Mouse (Mus musculus) heart, adult 2 months (tissue): ENCODE measurements around the gene Mob3c. TPM values are rescaled to one million over a fixed set of nuclear protein-coding genes. Genes with fewer than 3 reads are reported as not detected.
A peak's percentile ranks its signal among the peaks of the same experiment; 100 is the strongest.

Source experiments
- DNase-seq, 2 experiments: peaks; one replicate each; pipeline ENCODE4 v3.0.0; 2021
- H3K27ac ChIP-seq: fragments of 200-600 bp; 2 replicates; pipeline ENCODE4 v1.8.1; 2022
- H3K27me3 ChIP-seq: fragments of 200-500 bp; 2 replicates; pipeline ENCODE4 v1.6.1; 2012; ENCODE audit warnings: mild to moderate bottlenecking, low read length, inconsistent platforms, mixed read lengths; ENCODE audit not compliant: control insufficient read depth, insufficient read depth
- H3K36me3 ChIP-seq: fragments of 200-500 bp; 2 replicates; pipeline ENCODE4 v1.6.1; 2012; ENCODE audit warnings: low read length, inconsistent platforms; ENCODE audit not compliant: control insufficient read depth, insufficient read depth
- H3K4me1 ChIP-seq: fragments of 200-500 bp; 2 replicates; pipeline ENCODE4 v1.6.1; 2011; ENCODE audit warnings: low read length; ENCODE audit not compliant: control insufficient read depth, insufficient read depth
- H3K4me3 ChIP-seq: fragments of 200-600 bp; 2 replicates; pipeline ENCODE4 v1.8.1; 2022
- H3K79me2 ChIP-seq: fragments of 200-500 bp; replicated peaks from 2 replicates; pipeline ENCODE4 v1.6.1; 2012; ENCODE audit warnings: mild to moderate bottlenecking, inconsistent platforms, low read length, moderate library complexity, mixed read lengths; ENCODE audit not compliant: control insufficient read depth, insufficient read depth
- H3K9ac ChIP-seq: fragments of 200-500 bp; 2 replicates; pipeline ENCODE4 v1.6.1; 2012; ENCODE audit warnings: low read depth, mild to moderate bottlenecking, control low read depth, inconsistent platforms, low read length, mixed read lengths
- CTCF ChIP-seq: fragments of 200-600 bp; IDR thresholded peaks from 2 replicates; pipeline ENCODE4 v1.8.1; 2022; ENCODE audit warnings: antibody characterized with exemption, mild to moderate bottlenecking, moderate library complexity
- EP300 ChIP-seq: fragments of 200-500 bp; IDR thresholded peaks from 2 replicates; pipeline ENCODE4 v1.6.1; 2011; ENCODE audit warnings: low read depth, low read length, control low read depth; ENCODE audit not compliant: insufficient read depth
- POLR2A ChIP-seq: fragments of 200-500 bp; IDR thresholded peaks from 2 replicates; pipeline ENCODE4 v1.6.1; 2011; ENCODE audit warnings: mild to moderate bottlenecking, low read depth, low read length, control low read depth; ENCODE audit not compliant: insufficient read depth
- WGBS: fragments of 180-500 bp; shearing (Covaris S2); methylation state at CpG from one replicate; pipeline ENCODE4 v1.1.7; 2018; 5-methylcytosine and 5-hydroxymethylcytosine counted together
- intact Hi-C: fragments of 180-260 bp; cut with DNase I; formaldehyde crosslinking; loops from one replicate; pipeline ENCODE4 v1.15.1; 2025
- polyA plus RNA-seq: library from polyadenylated mRNA; depleted of rRNA; stranded (reverse); fragments of >200 nt; gene quantifications from 2 replicates; pipeline ENCODE4 v1.2.3, GENCODE M21; 2012
- total RNA-seq, 2 experiments: library from RNA; stranded (reverse); gene quantifications; 2 replicates each; pipeline ENCODE4 v1.2.3; 2021

Mob3c gene
- total and polyA plus RNA-seq, 3 experiments = 3.2 to 9.3 (median 4.3) TPM

DNA sequence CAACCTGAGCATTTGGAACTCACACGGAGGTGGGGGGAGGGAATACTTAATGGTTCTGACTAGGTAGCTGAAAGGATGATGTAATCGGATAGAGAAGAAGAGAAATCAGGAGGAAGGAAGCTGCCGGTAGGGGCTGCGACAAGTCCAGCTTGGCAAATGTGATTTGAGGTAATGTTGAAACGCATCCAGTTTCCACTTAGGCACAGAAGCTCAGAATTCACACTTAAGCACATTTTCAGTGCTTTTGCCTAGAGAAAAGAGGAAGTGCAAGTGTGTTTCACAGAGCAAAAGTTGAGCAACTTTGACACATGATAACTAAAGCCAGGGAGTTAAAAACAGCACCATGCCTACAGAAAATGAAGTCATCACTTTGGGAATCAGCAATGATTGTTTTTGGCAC, 19.5 kb downstream of the Mob3c start:
- TF ChIP-seq POLR2A (no peak), CTCF (0 out of 2 replicates have a peak, but pooled peaks have one; percentile 14), EP300 (no peak)
- Histone ChIP-seq H3K79me2 (no peaks in the 10 kb centered on the region), H3K27me3 (no peaks in the 10 kb centered on the region), H3K4me3 (no peak overlapping the region), H3K27ac (peak overlapping the region; percentile 21), H3K4me1 (peaks cover 15% of the 10 kb centered on the region), H3K9ac (no peak overlapping the region), H3K36me3 (peaks cover 22% of the 10 kb centered on the region)
- no peak for DNase-seq
- WGBS = 23% methylated on average over 5 of the region's 5 CpGs
- intact Hi-C loops = loop anchor here (10.0 kb wide), 1 partner anchor 203 kb away; the partner anchor contains the start of gene Cyp4b1

DNA sequence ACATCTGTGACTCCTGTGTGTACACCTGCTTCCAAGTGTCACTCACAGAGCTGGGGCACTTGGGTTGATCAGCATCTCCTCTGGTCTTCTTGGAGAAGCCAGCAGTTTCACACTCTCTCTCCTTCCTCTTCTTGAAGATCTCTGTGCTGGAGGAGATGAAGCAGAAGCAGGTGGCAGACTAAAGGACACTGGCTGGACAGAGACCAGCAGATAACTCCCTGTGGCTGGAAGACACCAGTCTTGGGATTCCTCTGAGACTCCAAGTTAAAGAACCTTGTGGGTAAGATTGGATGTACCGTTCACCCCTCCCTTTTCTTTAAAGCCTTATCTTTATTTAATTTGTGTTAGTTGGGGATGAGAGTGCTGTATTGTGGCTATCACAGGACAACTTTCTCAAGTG, 20.2 kb downstream of the Mob3c start:
- TF ChIP-seq CTCF (no peak), POLR2A (no peak), EP300 (no peak)
- no peaks in the 10 kb centered on the region for H3K79me2 ChIP-seq
- intact Hi-C loops = loop anchor here (10.0 kb wide), 1 partner anchor 203 kb away; the partner anchor contains the start of gene Cyp4b1
- DNase-seq = no peak
- peaks cover 15% of the 10 kb centered on the region for H3K4me1 ChIP-seq
- H3K27ac ChIP-seq = no peak overlapping the region
- no peak overlapping the region for H3K4me3 ChIP-seq
- H3K27me3 ChIP-seq = no peaks in the 10 kb centered on the region
- H3K36me3 ChIP-seq = peaks cover 22% of the 10 kb centered on the region
- no peak overlapping the region for H3K9ac ChIP-seq
- 74% methylated on average over 1 of the region's 1 CpGs for WGBS

DNA sequence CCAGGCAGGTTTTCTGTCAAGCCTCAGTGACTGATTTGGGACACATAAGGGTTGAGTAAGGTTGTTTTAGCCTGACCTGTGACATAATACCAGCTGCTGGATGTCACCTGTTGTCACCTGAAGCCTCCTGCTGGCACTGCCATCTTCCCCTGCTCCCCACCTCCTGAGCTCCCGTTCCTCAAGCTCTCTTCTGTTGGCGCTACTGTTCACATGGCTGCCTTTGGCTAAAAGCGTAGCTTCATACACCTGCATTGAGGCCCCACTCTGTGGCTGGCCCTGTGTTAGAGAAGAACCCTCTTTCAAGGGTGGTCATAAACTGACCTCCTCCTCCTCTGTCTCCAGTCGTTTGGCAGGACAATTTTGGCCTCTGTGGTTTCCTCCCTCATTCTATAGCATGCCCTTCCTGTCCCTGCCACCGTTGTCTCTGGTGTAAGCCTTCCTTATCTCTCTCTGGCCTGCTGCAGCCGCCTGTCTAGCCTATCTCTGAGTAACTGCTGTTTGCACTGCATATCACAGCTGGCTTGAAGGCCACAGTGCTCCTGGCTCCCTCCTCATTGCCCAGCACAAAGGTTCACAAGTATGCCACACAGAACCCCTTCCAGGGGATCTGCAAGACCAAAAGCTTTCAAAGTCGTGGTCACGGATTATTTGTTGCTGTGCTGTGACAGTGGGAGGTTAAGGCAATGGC, 21.2 kb downstream of the Mob3c start:
- no peak for DNase-seq
- WGBS = 53% methylated on average over 8 of the region's 8 CpGs
- no peak overlapping the region for H3K4me3 ChIP-seq
- H3K79me2 ChIP-seq = no peaks in the 10 kb centered on the region
- H3K27ac ChIP-seq = no peak overlapping the region
- TF ChIP-seq POLR2A (no peak), EP300 (no peak), CTCF (no peak)
- no peak overlapping the region for H3K9ac ChIP-seq
- no peaks in the 10 kb centered on the region for H3K27me3 ChIP-seq
- H3K4me1 ChIP-seq = peaks cover 15% of the 10 kb centered on the region
- peaks cover 22% of the 10 kb centered on the region for H3K36me3 ChIP-seq
- intact Hi-C loops = loop anchor here (10.0 kb wide), 1 partner anchor 204 kb away; the partner anchor contains the start of gene Cyp4b1

DNA sequence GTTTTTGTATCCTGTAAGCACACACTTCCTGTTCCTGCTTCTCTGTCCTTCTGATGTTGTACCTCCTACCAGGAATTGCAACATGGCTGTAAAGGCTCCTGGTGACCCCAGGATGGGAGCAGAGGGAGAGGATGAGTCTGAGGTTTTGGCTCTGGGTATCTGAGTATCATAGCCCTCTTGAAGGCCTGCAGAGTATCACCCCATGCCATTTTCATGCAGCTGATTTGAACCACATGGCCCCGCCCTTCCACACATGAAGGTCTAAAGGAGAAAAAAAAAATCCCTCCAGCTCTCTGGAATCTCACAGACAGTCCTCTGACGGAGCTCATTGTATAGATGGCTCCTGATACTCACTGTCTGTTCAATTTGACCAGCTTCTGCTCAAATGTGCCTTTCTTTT, 22.2 kb downstream of the Mob3c start:
- peaks cover 22% of the 10 kb centered on the region for H3K36me3 ChIP-seq
- H3K4me3 ChIP-seq = no peak overlapping the region
- no peaks in the 10 kb centered on the region for H3K79me2 ChIP-seq
- peaks cover 15% of the 10 kb centered on the region for H3K4me1 ChIP-seq
- 83% methylated on average over 2 of the region's 2 CpGs for WGBS
- intact Hi-C loops = no loop called here
- H3K27ac ChIP-seq = no peak overlapping the region
- TF ChIP-seq EP300 = no peak
- TF ChIP-seq POLR2A = no peak
- no peak for TF ChIP-seq CTCF
- DNase-seq = no peak
- H3K27me3 ChIP-seq = no peaks in the 10 kb centered on the region
- no peak overlapping the region for H3K9ac ChIP-seq

DNA sequence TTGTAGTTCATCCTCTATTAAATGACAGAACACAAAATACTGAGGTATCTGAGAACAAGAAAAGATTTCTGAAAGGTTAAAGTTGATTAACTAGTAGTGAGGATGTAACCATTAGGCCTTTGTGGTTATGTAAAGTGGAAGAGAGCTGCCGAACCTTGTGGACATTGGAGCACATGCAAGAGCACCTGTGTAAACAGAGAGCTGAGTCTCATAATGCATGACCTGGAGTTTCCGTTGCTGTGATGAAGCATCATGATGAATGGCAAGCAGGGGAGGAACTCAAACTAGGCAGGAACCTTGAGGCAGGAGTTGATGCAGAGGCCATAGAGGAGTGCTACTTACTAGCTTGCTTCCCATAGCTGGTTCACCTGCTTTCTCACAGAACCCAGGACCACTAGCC, 22.7 kb downstream of the Mob3c start:
- no peak for TF ChIP-seq POLR2A
- 51% methylated on average over 2 of the region's 2 CpGs for WGBS
- intact Hi-C loops = no loop called here

DNA sequence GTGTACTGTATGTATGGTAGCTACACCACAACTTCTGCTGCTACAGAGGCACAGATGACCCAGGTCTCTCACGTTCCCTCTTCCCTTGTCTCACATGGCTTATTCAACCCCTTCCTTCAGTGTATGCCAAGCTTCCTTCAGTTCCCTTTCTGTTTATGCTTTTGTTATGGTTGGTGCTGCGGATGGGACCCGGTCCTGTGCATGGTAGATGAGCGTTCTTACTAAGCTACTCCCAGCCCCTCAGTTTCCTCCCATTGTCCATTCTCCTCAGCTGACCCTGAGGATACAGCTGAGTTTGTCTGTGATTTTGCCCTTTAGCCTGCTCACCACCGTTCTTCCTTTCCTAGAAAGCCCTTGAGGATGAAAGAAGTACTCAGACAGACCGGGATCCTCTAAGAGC, 23.7 kb downstream of the Mob3c start:
- Histone ChIP-seq H3K27ac (no peak overlapping the region), H3K4me1 (peaks cover 14% of the 10 kb centered on the region), H3K79me2 (no peaks in the 10 kb centered on the region), H3K4me3 (no peak overlapping the region), H3K36me3 (peaks cover 19% of the 10 kb centered on the region), H3K9ac (no peak overlapping the region), H3K27me3 (no peaks in the 10 kb centered on the region)
- WGBS = 54% methylated on average over 6 of the region's 6 CpGs
- intact Hi-C loops = no loop called here
- no peak for DNase-seq
- no peak for TF ChIP-seq CTCF
- TF ChIP-seq EP300 = 0 out of 2 replicates have a peak, but pooled peaks have one; percentile 30
- TF ChIP-seq POLR2A = no peak

More for the DNA sequence above, 22.7 kb downstream of the Mob3c start:
- Histone ChIP-seq H3K27ac (no peak overlapping the region), H3K79me2 (no peaks in the 10 kb centered on the region), H3K4me1 (peaks cover 15% of the 10 kb centered on the region), H3K4me3 (no peak overlapping the region), H3K36me3 (peaks cover 22% of the 10 kb centered on the region), H3K9ac (no peak overlapping the region), H3K27me3 (no peaks in the 10 kb centered on the region)
- no peak for DNase-seq
